Mouse (Mus musculus) ovary, postnatal 36 days (tissue): ENCODE data around the gene Gm28035.

Experiments
- DNase-seq: peaks from one replicate; pipeline ENCODE4 v3.0.0; 2022; ENCODE audit warnings: low spot score, mixed read lengths

Gene Gm28035

GRCm38 (mm10) chr2:30306087-30306486 is 65.7 kb downstream of the Gm28035 start:
- DNase-seq = no peak

- DNase-seq = no peak
Observed at GRCm38 (mm10) chr2:30309351-30309750, 69.0 kb downstream of the Gm28035 start.

- no peak for DNase-seq
Observed at GRCm38 (mm10) chr2:30311481-30311880, 71.1 kb downstream of the Gm28035 start.

GRCm38 (mm10) chr2:30316136-30316535 is 75.8 kb downstream of the Gm28035 start:
- DNase-seq = no peak

GRCm38 (mm10) chr2:30316955-30317354 is 76.6 kb downstream of the Gm28035 start:
- DNase-seq = no peak

GRCm38 (mm10) chr2:30319260-30319659 is 78.9 kb downstream of the Gm28035 start:
- no peak for DNase-seq

GRCm38 (mm10) chr2:30323111-30323510 is 82.7 kb downstream of the Gm28035 start:
- DNase-seq = no peak

GRCm38 (mm10) chr2:30325296-30325695 is 84.9 kb downstream of the Gm28035 start:
- no peak for DNase-seq

- DNase-seq = no peak
Observed at GRCm38 (mm10) chr2:30327276-30327675, 86.9 kb downstream of the Gm28035 start.

- no peak for DNase-seq
Observed at GRCm38 (mm10) chr2:30328791-30329190, 88.4 kb downstream of the Gm28035 start.
